Mouse (Mus musculus) liver, postnatal 0 days (tissue): ENCODE results near the gene Eepd1.

Experiments
- CTCF ChIP-seq: sonication (generic); IDR thresholded peaks from 2 replicates; pipeline ENCODE4 v1.5.1; 2016; ENCODE audit warnings: antibody characterized with exemption, low read depth
- EP300 ChIP-seq: IDR thresholded peaks from 2 replicates; pipeline ENCODE4 v1.6.1; 2016; ENCODE audit warnings: antibody characterized with exemption, low read depth, mild to moderate bottlenecking

GRCm38 (mm10) chr9:25517982-25518381 lies 36.6 kb downstream of the Eepd1 start:
- TF ChIP-seq CTCF (no peak), EP300 (no peak)
